Mouse (Mus musculus) MEL-GATA-1-ER (cell line): ENCODE measurements around the gene Sptlc2.

ENCODE experiments used
- DNase-seq: peaks from one replicate; pipeline ENCODE4 v3.0.0-alpha.2; 2012; ENCODE audit warnings: low read depth; ENCODE audit errors: extremely low read depth

The Sptlc2 gene

DNA sequence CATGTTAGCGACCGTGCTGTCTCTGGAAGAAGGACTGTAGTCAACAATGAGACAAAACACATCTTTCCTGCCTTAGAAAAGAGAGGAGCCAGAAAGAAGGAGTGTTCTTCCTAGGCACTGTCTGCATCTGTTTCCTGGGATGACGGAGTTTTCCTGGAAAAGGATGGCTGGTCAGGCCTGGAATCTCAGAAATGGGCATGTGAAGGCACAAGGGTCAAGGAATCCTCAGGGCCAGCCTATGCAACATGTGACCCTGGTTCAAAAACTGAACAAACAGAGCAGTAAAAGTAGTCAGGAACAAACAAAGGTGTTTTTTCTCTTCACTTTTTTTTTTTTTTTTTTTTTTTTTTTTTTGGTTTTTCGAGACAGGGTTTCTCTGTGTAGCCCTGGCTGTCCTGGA is 9.0 kb upstream of the Sptlc2 start:
- DNase-seq = no peak

DNA sequence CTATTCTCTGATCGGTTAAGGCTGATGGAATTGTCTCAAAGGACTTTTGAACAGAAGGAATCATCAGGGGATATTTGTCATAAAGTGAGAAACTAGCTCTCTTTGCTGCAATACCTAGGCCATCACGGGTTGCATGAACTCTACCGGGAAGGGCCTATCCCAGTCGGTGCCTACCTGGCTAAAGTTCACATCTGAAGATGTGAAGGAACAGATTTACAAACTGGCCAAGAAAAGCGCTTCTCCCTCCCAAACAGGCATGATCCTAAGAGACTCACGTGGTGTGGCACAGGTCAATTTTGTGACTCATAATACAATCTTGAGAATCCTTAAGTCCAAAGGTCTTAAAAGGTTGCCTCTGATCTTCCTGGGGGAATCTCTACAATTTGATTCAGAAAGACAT is 6.2 kb upstream of the Sptlc2 start:
- no peak for DNase-seq

- DNase-seq = no peak
Observed at GRCm38 (mm10) chr12:87393447-87394145, 5.4 kb upstream of the Sptlc2 start.

- DNase-seq = no peak
Observed at GRCm38 (mm10) chr12:87391355-87391754, 3.2 kb upstream of the Sptlc2 start.

- DNase-seq = no peak
Observed at GRCm38 (mm10) chr12:87389231-87389630, 1.1 kb upstream of the Sptlc2 start.

DNA sequence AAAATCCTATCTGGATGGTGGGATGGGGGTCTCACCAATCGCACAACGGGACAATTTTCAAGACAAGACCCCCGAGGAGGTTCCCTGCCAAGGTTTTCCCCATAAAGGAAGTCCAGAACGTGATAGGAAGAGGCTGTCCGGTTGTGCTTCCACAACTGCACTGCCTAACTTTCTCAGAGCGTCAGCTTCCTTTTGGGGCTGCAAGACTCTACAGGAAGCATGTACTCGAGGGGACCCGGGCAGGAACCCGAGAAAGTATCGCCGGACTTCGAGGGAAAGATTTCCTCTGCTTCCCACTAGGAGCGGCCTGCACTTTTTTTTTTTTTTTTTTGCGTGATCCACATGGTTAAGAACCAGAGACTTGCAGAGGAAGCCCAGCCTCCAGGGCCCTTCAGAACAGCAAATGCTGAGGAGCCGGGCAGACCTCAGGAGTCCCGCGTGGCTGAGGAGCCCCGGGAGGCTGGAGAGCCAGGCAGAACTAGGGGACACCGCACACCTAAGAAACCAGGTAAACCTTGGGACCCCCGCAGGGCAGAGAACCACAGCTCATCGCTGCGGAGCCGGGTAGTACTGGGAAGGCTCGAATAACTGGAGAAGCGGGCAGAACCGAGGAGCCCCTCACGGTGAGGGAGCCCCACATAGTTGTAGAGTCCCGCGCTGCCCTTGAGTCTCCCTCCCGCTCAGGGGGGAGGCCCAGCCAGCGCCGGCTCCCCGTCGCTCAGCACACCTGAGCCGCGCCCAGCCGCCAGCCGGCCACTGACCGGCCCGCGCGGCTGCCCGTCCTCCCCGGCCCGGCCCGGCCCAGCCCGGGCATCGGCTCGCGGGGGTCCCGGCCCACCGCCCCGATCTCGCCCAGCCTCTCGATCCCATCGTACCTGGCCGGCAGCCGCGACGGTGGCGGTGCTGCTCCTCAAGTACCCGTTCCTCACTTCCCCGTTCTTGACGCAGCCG is 709 bp downstream of the Sptlc2 start:
- peak; percentile 27 for DNase-seq

DNA sequence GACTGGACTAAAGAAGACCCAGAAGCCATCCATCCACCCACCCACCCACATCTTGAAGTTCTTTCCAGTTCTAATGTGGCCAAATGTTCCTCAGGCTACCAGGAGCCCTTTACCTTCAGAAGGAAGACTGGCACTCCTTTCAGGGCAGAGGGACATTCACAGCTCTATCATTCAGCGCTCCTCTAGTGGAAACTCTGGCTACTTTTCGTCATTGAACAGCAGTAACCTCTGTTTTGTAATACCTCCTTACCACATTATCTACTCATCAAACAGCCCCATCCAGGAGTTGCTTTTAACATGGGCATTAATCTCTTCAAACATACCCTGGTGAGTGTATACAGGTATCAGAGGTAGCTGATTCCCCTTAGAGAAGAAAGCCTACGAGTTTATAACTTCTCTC is 3.1 kb downstream of the Sptlc2 start:
- no peak for DNase-seq

GRCm38 (mm10) chr12:87381380-87381682 is 6.8 kb downstream of the Sptlc2 start:
- DNase-seq = no peak

DNA sequence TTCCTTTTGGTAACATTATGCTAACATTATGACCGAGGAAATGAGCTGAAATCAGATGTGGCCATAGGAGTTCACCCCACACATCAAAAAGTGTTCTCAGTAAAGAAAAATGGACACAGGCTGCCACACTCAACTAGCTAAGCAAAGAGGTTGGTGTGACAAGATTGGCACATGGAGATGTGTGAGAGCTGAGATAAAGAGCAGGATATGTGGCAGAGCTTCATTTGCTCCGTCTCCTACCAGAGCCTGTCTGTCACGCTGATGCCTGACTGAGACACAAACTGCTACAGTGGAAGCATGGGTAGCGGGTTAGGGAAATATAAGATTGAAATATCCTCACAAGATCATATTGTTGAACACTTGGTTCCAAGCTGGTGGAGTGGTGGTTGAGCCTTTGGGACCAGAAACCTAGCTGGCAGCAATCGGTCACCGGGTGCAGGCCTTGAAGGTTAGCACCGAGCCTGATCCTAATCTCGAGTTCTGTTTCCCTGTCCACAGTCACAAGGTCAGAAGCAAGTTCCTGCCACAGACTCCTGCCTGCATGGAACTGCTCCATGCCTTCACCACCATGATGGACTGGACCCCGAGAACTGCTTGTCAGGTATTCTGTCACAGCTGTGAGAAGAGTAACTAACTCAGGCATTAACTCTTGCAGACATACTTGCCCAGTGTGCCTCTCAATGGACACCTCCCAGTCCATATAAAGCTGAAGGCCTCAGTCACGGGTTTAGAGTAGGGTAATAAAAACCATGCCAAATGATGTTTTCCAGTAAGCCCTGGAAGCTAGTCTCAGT is 7.4 kb downstream of the Sptlc2 start:
- DNase-seq = no peak

DNA sequence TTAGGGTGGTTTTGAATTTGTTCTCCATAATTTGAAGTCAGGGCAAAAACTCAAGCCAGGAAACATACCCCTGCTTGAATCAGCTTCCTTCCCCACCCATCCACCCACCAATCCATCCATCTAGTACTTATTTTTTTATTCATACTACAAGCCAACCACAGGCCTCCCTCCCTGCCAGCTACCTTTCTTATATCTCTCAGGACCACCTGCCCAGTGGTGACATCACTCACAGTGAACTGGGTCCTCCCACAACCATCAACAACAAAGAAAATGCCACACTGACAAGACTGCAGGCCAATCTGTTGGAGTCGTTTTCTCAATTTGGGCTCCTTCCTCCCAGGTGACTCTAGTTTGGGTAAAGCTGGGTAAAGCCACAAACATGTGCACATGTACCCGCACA is 8.7 kb downstream of the Sptlc2 start:
- no peak for DNase-seq

- DNase-seq = no peak
Observed at GRCm38 (mm10) chr12:87374159-87374558, 14.0 kb downstream of the Sptlc2 start.

DNA sequence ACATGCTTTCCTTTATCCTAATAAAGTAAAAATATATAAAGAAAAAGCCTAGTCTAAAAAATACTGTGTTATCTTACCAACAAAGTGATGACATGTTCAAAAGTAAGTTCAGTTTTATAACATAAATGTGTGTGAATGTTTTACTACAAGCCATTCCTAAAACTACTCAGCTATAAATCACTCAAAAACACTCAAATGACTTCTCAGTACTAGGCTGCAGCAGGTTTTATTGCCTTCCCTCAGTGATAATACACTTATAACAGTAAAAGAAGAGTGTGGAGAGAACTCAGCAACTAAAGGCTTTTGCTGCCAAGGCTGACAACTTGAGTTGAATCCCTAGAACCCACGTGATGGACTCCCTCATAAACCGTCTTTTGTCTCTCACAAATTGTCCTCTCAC is 18.8 kb downstream of the Sptlc2 start:
- no peak for DNase-seq

GRCm38 (mm10) chr12:87368092-87368491 is 20.1 kb downstream of the Sptlc2 start:
- DNase-seq = no peak

GRCm38 (mm10) chr12:87365676-87366075 is 22.5 kb downstream of the Sptlc2 start:
- DNase-seq = no peak

DNA sequence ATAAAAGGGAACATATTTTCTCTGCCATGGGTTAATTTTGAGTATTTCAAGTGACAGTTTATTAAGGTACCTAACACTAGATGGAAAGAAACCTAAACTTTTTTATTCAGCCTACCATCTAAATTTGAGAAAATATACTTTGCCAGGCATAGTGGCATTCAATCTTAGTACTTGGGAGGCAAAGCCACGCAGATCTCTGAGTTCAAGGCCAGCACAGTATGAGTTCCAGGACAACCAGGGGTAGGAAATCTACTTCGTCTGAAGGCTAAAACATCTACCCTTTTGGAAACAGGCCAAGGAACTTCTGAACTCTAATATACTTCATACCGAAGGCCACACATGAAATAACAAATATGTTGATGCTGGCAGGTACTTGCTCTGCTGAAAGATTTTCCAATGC is 26.0 kb downstream of the Sptlc2 start:
- DNase-seq = no peak

DNA sequence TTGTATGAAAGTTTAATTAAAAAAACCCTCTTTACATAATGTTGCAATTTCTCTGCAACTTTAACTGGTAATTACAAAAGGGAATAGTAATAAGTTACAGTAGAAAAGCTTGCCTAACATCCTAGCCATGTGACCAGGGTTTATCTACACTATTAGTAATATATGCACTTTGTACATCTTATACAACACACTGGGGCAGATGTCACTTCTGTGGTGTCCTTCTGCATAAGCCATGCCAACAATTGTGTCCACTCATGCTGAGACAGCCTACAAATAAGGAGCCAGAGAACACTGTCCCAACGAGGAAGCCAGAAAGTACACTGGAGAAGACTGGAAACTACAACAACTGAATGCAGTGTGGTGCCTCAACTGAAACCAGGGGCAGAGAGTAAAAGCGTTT is 40.1 kb downstream of the Sptlc2 start:
- DNase-seq = no peak

GRCm38 (mm10) chr12:87347511-87347910 is 40.6 kb downstream of the Sptlc2 start:
- DNase-seq = no peak

GRCm38 (mm10) chr12:87343084-87343605 is 45.0 kb downstream of the Sptlc2 start:
- no peak for DNase-seq

DNA sequence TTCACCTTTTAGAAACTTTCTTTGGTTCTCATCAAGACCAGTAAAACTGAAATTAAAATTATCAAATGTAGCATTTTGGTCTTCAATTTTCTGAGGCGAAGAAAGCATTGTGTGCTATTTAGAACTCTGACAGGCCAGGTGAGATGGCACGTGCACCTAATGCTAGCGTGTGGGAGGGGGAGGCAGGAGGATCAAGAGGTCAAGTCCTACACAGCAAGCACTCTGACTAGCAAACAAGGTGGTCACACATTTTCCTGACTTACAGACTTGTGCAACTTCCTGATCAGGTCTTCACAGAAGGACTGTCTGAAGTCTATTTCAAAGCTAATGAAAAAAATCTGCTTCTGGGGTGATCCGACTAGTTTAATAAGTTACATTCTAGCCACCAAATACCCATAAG is 50.1 kb downstream of the Sptlc2 start:
- no peak for DNase-seq

DNA sequence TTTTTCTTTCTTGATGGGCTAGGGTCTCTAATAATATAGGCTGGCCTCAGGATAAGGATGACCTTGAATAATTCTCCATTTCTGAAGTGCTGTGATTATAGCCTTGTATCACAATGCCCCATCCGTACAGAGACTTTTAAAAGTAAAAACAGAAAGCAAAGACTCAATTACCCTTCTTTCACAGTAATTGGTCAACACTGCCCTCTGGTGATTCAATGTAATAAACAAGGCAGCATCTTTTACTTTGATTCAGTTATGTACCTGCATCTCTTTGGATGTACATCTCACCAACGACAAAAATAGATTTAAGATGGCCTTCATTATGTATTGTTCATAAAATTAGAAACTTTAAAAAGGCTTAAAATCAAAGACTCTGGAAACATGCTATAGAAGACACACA is 53.3 kb downstream of the Sptlc2 start:
- no peak for DNase-seq

- DNase-seq = no peak
Observed at GRCm38 (mm10) chr12:87333794-87334193, 54.4 kb downstream of the Sptlc2 start.

GRCm38 (mm10) chr12:87332511-87332910 is 55.6 kb downstream of the Sptlc2 start:
- no peak for DNase-seq
